Mouse (Mus musculus): Measurements from ENCODE around the gene Psen2.

DNA sequence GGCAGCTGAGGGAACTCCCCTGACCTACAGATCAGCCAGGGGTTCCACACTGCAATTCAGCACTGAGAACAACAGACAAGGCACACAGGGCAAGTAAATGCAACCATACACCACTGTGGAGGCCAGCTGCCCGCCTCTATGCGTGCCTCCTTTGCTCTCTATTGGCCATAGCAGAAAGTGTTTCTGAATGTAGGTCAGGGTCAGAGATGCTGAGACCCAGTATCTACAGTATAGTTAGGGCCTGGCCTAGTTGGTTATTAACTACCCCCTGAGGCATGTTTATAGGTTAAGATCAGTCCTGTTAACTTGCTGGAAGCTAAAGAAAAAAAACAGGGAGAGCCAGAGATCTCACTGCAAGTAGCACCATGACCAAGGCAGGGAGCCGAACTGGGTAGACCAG lies 80.5 kb downstream of the Psen2 start:
- TF ChIP-seq CTCF (IDR thresholded peaks at IDR 0.05; ENCODE audit: control insufficient read depth, insufficient read depth, insufficient read length) (no peak), MYOG (IDR thresholded peaks at IDR 0.05; ENCODE audit: control insufficient read depth, extremely low read depth, insufficient read length) (no peak), USF1 (IDR thresholded peaks at IDR 0.05; ENCODE audit: low read depth) (no peak), MYOD1 (IDR thresholded peaks at IDR 0.05; ENCODE audit: control insufficient read depth, insufficient read length, low read depth) (no peak), MAX (IDR thresholded peaks at IDR 0.05) (no peak), CEBPB (IDR thresholded peaks at IDR 0.05; ENCODE audit: low read depth) (no peak)
